Mouse (Mus musculus): Measurements from ENCODE around the gene Cox6b2.
A peak's percentile ranks its signal among the peaks of the same experiment; 100 is the strongest.

DNA sequence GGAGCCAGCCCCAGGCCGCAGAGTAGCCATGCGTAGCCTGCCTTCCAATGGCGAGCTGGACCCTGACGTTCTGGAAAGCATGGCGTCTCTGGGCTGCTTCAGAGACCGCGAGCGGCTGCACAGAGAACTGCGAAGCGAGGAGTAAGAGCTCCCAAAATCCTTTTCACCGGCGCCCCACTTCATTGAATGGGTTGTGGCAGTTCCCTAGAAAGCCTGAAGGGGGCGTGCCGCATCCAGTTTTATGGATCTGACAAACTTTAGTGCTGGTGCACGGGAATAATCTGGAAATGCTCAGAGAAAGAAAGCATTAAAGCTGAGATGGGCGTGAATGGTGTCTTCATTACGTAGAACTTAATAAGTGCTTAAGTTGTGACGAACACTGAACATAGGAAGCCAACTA, 47.8 kb downstream of the Cox6b2 start:
- peak; percentile 76 for TF ChIP-seq CTCF (IDR thresholded peaks at IDR 0.05; ENCODE audit: low read depth)
- no peak for TF ChIP-seq EP300 (IDR thresholded peaks at IDR 0.05; ENCODE audit: low read depth)

All from liver, embryonic 14.5 days (tissue).